ENCODE assay signal across 11 mouse cellular contexts in genomic region chr2:128392344-128392743, GRCm38 (mm10).
DNase-seq lines count a peak whose midpoint lies in the region; ATAC-seq and TF ChIP-seq lines count a peak whose summit lies in the region.
"Had no signal": no experiment of that assay in that cellular context is flagged by ENCODE, and none has a peak within 500 bp of the region (broad histone marks: within the 10 kb centered on the region; RNA-seq: fewer than 3 reads in every experiment).

No protein-coding gene starts in this region.

- H3K9me3 ChIP-seq in forebrain, embryonic 12.5 days, result no peaks in the 10 kb centered on the region
- H3K9me3 ChIP-seq in forebrain, postnatal 0 days (ENCODE audit: low read length), result no peaks in the 10 kb centered on the region
- H3K9me3 ChIP-seq in lung, postnatal 0 days (ENCODE audit: low read length), result no peaks in the 10 kb centered on the region
- H3K9me3 ChIP-seq: liver, embryonic 13.5 days had no signal

- TF ChIP-seq POLR2A in embryonic fibroblast, embryonic 13.5 days (IDR thresholded peaks at IDR 0.05; ENCODE audit: low read depth, low read length), result no peak

- no peak for ATAC-seq in forebrain, embryonic 12.5 days (ENCODE audit: low FRiP score)
- no peak for ATAC-seq in forebrain, postnatal 0 days
- 0 out of 2 replicates have a peak, but pooled peaks have one; percentile 14 for ATAC-seq in lung, postnatal 0 days
- peak; percentile 47; the same call in 1 of the 2 replicates for ATAC-seq in monocyte, adult 5-6 weeks (replicated peaks; ENCODE audit: insufficient number of reproducible peaks, low FRiP score, low TSS enrichment, poor library complexity, severe bottlenecking)

- peak overlapping the region; percentile 16; the same call in 1 of the 2 replicates for H3K4me2 ChIP-seq in forebrain, embryonic 12.5 days
- H3K4me2 ChIP-seq in forebrain, postnatal 0 days (ENCODE audit: low read depth), result no peak overlapping the region
- H3K4me2 ChIP-seq in lung, postnatal 0 days (replicated peaks; ENCODE audit: low read depth, low read length), result no peak overlapping the region
- H3K4me2 ChIP-seq: liver, embryonic 13.5 days had no signal

- H3K9ac ChIP-seq in forebrain, embryonic 12.5 days, result no peak overlapping the region
- no peak overlapping the region for H3K9ac ChIP-seq in forebrain, postnatal 0 days
- H3K9ac ChIP-seq in lung, postnatal 0 days (replicated peaks; ENCODE audit: low read depth), result no peak overlapping the region
- H3K9ac ChIP-seq: liver, embryonic 13.5 days had no signal

- no peak for TF ChIP-seq EP300 in lung, postnatal 0 days (IDR thresholded peaks at IDR 0.05)

- WGBS in forebrain, embryonic 12.5 days, result 10% methylated on average over 9 of the region's 9 CpGs
- WGBS in forebrain, postnatal 0 days, result 25% methylated on average over 9 of the region's 9 CpGs
- WGBS in lung, postnatal 0 days, result 20% methylated on average over 9 of the region's 9 CpGs

- peaks cover 25% of the 10 kb centered on the region for H3K4me1 ChIP-seq in forebrain, embryonic 12.5 days
- H3K4me1 ChIP-seq in forebrain, postnatal 0 days (ENCODE audit: insufficient read depth), result no peaks in the 10 kb centered on the region
- H3K4me1 ChIP-seq in lung, postnatal 0 days (ENCODE audit: insufficient read depth, low read depth, low read length), result peaks cover 7% of the 10 kb centered on the region
- H3K4me1 ChIP-seq in embryonic fibroblast, embryonic 13.5 days (ENCODE audit: control insufficient read depth, insufficient read depth, low read length), result peaks cover 46% of the 10 kb centered on the region

- peaks cover 41% of the 10 kb centered on the region for H3K27me3 ChIP-seq in forebrain, embryonic 12.5 days
- no peaks in the 10 kb centered on the region; the same call in none of the 2 replicates for H3K27me3 ChIP-seq in forebrain, postnatal 0 days (ENCODE audit: insufficient read depth, low read length)
- no peaks in the 10 kb centered on the region for H3K27me3 ChIP-seq in lung, postnatal 0 days (replicated peaks; ENCODE audit: insufficient read depth, low read length)

- H3K36me3 ChIP-seq in forebrain, embryonic 12.5 days (replicated peaks), result no peaks in the 10 kb centered on the region
- H3K36me3 ChIP-seq in forebrain, postnatal 0 days (ENCODE audit: insufficient read depth), result no peaks in the 10 kb centered on the region
- H3K36me3 ChIP-seq in lung, postnatal 0 days (ENCODE audit: insufficient read depth, low read length), result no peaks in the 10 kb centered on the region
- H3K36me3 ChIP-seq: liver, embryonic 13.5 days had no signal

- TF ChIP-seq CTCF in forebrain, postnatal 0 days (IDR thresholded peaks at IDR 0.05; ENCODE audit: low read depth), result no peak
- TF ChIP-seq CTCF in lung, postnatal 0 days (IDR thresholded peaks at IDR 0.05), result no peak
- TF ChIP-seq CTCF in embryonic fibroblast, embryonic 13.5 days (IDR thresholded peaks at IDR 0.05; ENCODE audit: borderline replicate concordance, insufficient read depth, low read length), result no peak

- intact Hi-C loops in left cerebral cortex, postnatal 14 days (cut with DNase I), result no loop called here

- H3K4me3 ChIP-seq in forebrain, embryonic 12.5 days (replicated peaks), result no peak overlapping the region
- H3K4me3 ChIP-seq in forebrain, postnatal 0 days (ENCODE audit: low read depth, low read length), result no peak overlapping the region
- H3K4me3 ChIP-seq in lung, postnatal 0 days (ENCODE audit: low read depth, low read length), result no peak overlapping the region
- no peak overlapping the region for H3K4me3 ChIP-seq in embryonic fibroblast, embryonic 13.5 days (ENCODE audit: insufficient read depth, low read length)
- H3K4me3 ChIP-seq: liver, embryonic 13.5 days had no signal

- H3K27ac ChIP-seq in forebrain, embryonic 12.5 days, result no peak overlapping the region
- no peak overlapping the region for H3K27ac ChIP-seq in forebrain, postnatal 0 days (ENCODE audit: low read depth, low read length)
- H3K27ac ChIP-seq in lung, postnatal 0 days (ENCODE audit: low read length), result no peak overlapping the region
- peak overlapping the region; percentile 54; the same call in 1 of the 2 replicates for H3K27ac ChIP-seq in embryonic fibroblast, embryonic 13.5 days (ENCODE audit: insufficient read depth, low read length)
- H3K27ac ChIP-seq: liver, embryonic 13.5 days had no signal

- no peak for DNase-seq in forebrain, postnatal 0 days
- DNase-seq in lung, postnatal 0 days (ENCODE audit: low spot score), result peak; percentile 69
- no peak for DNase-seq in lung, postnatal 14 days
- DNase-seq in left cerebral cortex, postnatal 14 days (ENCODE audit: low spot score in 2 of 2), result no peak
- DNase-seq in ovary, postnatal 14 days (ENCODE audit: low spot score), result no peak
- DNase-seq: cerebellum, postnatal 10 days; kidney, adult 9 months; liver, embryonic 13.5 days had no signal

Comparison
In these comparisons a context has a peak if more than half of its experiments do, and no peak if none do; other contexts are left out.
1. ATAC-seq: peak in lung, postnatal 0 days (single experiment) and monocyte, adult 5-6 weeks (single experiment); none in forebrain, embryonic 12.5 days (single experiment) and forebrain, postnatal 0 days (single experiment).